Mouse (Mus musculus) midbrain, embryonic 11.5 days (tissue): ENCODE results near the gene Pros1. TPM values are rescaled to one million over a fixed set of nuclear protein-coding genes. Genes with fewer than 3 reads are reported as not detected.

Experiments
- ATAC-seq: fragments of 200-750 bp; cut with Nextera tagmentation; 2 replicates; pipeline ENCODE4 v1.8.0; 2017; ENCODE audit warnings: moderate TSS enrichment, moderate library complexity; ENCODE audit not compliant: low FRiP score
- DNase-seq: peaks from one replicate; pipeline ENCODE4 v3.0.0; 2015; ENCODE audit warnings: low spot score; ENCODE audit errors: missing footprints
- H3K27ac ChIP-seq: fragments of 300-500 bp; sonication (generic); 2 replicates; pipeline ENCODE4 v1.5.1; 2014; ENCODE audit warnings: low read depth, low read length
- H3K27me3 ChIP-seq: fragments of 300-500 bp; sonication (generic); 2 replicates; pipeline ENCODE4 v1.6.1; 2014; ENCODE audit warnings: mild to moderate bottlenecking, low read length, moderate library complexity, mixed read lengths; ENCODE audit not compliant: control insufficient read depth, insufficient read depth
- H3K36me3 ChIP-seq: fragments of 300-500 bp; sonication (generic); 2 replicates; pipeline ENCODE4 v1.6.1; 2014; ENCODE audit warnings: mild to moderate bottlenecking, low read length, moderate library complexity, mixed read lengths; ENCODE audit not compliant: control insufficient read depth, insufficient read depth
- H3K4me1 ChIP-seq: fragments of 300-500 bp; sonication (generic); 2 replicates; pipeline ENCODE4 v1.6.1; 2014; ENCODE audit warnings: low read length; ENCODE audit not compliant: control insufficient read depth, insufficient read depth
- H3K4me2 ChIP-seq: fragments of 300-500 bp; sonication (generic); 2 replicates; pipeline ENCODE4 v1.6.1; 2014; ENCODE audit warnings: mild to moderate bottlenecking, moderate library complexity
- H3K4me3 ChIP-seq: fragments of 300-500 bp; sonication (generic); 2 replicates; pipeline ENCODE4 v1.5.1; 2014; ENCODE audit warnings: low read depth, low read length
- H3K9ac ChIP-seq: fragments of 300-500 bp; sonication (generic); 2 replicates; pipeline ENCODE4 v1.6.1; 2014; ENCODE audit warnings: low read length
- H3K9me3 ChIP-seq: fragments of 300-500 bp; sonication (generic); 2 replicates; pipeline ENCODE4 v1.6.1; 2016; ENCODE audit warnings: low read length; ENCODE audit not compliant: control insufficient read depth
- WGBS: fragments of 180-500 bp; shearing (Covaris S2); extraction: QIAGEN DNeasy Blood & Tissue Kit; methylation state at CpG from one replicate; pipeline ENCODE4 v1.1.7; 2014; 5-methylcytosine and 5-hydroxymethylcytosine counted together
- polyA plus RNA-seq: library from polyadenylated mRNA; unstranded; fragments of >200 nt; fragmentation: Nextera tagmentation; extraction: Ambion mirVana; gene quantifications from 2 replicates; pipeline ENCODE4 v1.2.1, GENCODE M21; 2014

The Pros1 gene
- polyA plus RNA-seq, 1 experiment from 2014 or later, result 19.5 TPM

- ATAC-seq, result 0 out of 2 replicates have a peak, but pooled peaks have one; percentile 6
- WGBS, result 91% methylated on average over 2 of the region's 2 CpGs
These were observed 22.1 kb upstream of the Pros1 start for GRCm38 (mm10) chr16:62832027-62832426.

DNA sequence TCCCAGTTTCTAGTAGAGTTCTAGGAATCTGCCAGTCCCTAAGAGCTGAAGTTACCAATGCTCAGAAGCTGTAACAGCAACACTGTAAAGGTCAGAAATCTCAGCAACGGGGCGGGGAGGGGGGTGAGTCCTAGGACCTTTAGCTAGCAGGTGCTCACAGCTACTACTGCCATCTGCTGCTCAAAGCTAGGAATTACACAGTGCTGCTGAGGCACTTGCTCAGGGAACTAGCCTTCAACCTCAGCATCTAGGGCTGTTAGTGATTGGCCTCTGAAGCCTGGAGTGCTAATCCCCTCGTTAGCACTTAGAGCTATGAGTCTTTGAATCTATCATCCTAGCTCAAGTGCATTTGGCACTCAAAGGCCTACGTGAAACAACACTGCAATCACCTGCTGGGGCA lies 21.6 kb upstream of the Pros1 start:
- Histone ChIP-seq H3K9ac (no peak overlapping the region), H3K9me3 (no peaks in the 10 kb centered on the region), H3K4me3 (no peak overlapping the region), H3K4me1 (no peaks in the 10 kb centered on the region), H3K4me2 (no peak overlapping the region), H3K27me3 (no peaks in the 10 kb centered on the region), H3K27ac (no peak overlapping the region), H3K36me3 (no peaks in the 10 kb centered on the region)
- 14% methylated on average over 4 of the region's 4 CpGs for WGBS
- ATAC-seq (peak; percentile 67), DNase-seq (peak; percentile 91)

More at GRCm38 (mm10) chr16:62832027-62832426, 22.1 kb upstream of the Pros1 start:
- Histone ChIP-seq H3K9ac (no peak overlapping the region), H3K4me3 (no peak overlapping the region), H3K4me1 (no peaks in the 10 kb centered on the region), H3K27me3 (no peaks in the 10 kb centered on the region), H3K36me3 (no peaks in the 10 kb centered on the region), H3K4me2 (no peak overlapping the region), H3K9me3 (no peaks in the 10 kb centered on the region), H3K27ac (no peak overlapping the region)
- no peak for DNase-seq

DNA sequence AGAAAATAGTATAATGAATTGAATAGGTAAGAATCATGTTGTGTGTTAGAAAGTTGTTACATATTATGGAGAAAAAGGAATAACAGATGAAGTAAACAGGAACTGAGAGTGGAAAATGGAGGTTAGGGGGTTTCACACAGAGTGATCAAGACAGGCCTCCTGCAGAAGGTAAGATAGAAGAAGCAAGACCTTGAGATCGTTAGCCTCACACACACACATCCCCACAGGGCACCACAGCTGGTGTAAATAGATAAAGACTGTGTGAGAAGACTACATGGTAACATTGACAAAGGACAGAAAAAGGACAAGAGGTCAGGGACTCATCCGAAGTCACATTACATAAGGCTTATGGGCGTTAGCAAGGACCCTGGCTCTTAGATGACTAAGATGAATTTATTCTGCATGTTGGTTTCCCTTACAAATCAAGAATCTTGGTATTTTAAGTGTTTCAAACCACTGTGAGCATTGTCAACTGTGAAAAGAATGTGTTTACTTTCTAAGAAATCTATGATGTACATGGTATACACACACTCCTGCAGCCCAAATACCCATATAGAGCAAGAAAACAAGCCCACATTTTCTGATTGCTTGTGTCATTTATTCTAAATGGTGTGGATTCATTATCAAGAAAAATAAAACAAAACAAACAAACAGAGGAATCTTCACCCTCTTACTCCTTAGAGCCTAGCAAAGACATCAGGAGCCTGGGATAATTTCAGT lies 19.9 kb upstream of the Pros1 start:
- Histone ChIP-seq H3K27me3 (no peaks in the 10 kb centered on the region), H3K9me3 (no peaks in the 10 kb centered on the region), H3K4me3 (no peak overlapping the region), H3K27ac (no peak overlapping the region), H3K9ac (no peak overlapping the region), H3K4me2 (no peak overlapping the region), H3K36me3 (no peaks in the 10 kb centered on the region), H3K4me1 (no peaks in the 10 kb centered on the region)
- WGBS, result 76% methylated on average over 3 of the region's 3 CpGs
- ATAC-seq (no peak), DNase-seq (no peak)

DNA sequence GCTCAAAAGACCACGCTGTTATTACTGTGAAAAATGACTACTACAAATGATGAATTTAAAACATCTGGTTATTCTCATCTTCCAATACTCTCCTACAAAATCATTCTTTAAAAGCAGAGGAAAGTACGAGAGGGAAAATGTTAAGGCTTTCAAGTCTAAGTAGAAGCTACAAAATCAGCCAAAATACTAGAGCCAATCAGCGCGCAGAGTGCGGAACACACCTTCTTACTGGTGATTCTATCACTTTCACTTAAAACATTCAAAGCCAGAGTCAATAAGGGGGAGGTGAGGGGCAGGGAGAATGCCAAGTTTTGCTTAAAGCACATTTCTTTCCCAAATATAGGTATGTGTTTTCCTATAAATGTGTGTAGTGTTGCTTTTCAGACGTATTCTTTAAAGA lies 8.8 kb upstream of the Pros1 start:
- H3K9me3 ChIP-seq, result no peaks in the 10 kb centered on the region
- H3K4me1 ChIP-seq, result peaks cover 7% of the 10 kb centered on the region
- H3K27me3 ChIP-seq, result no peaks in the 10 kb centered on the region
- no peak overlapping the region for H3K4me3 ChIP-seq
- no peak overlapping the region for H3K27ac ChIP-seq
- H3K36me3 ChIP-seq, result no peaks in the 10 kb centered on the region
- H3K4me2 ChIP-seq, result no peak overlapping the region
- DNase-seq (no peak), ATAC-seq (no peak)
- 90% methylated on average over 6 of the region's 6 CpGs for WGBS
- H3K9ac ChIP-seq, result no peak overlapping the region

DNA sequence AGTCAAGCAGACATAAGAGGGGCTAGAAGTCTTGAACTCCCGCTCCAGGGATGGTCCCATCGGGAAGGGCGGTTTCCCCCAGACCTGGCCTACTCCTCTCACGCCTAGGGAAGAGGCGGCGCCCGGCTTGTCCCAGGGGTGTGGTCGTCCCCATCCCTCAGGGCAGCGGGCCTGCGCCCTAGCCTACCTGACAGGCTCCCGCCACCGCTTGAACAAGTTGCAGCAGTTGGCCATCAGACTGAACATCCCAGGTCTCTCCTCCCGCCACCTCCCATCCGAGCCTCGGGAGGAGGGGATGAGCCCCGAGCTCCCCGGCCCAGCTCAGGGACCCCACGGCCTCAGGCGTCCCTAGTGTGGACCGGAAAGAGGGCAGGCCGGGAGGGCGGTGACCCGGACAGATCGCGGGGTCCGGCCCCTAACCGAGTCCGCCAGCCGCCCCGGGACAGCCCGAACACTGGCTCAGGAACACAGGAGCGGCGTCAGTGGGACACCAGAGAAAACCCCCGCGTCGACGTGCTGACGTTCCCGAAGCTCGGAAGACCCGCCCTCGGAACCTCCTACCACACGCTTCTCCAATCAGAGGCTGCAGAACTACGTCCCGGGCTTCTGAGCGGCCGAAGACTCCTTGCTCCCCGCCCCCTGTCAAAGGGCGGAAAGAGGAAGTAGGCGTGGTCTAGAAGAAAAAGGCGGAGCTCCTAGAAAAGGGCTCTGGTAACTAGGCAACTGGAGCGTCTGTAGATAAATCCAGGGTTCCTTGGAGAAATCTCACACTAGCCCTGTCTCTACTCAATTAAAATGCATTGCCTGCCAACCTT lies 7.4 kb upstream of the Pros1 start, which contains the start of gene Arl13b:
Arl13b (minus strand) TSS at position 543 of the 815 bp plus-strand sequence.
- Histone ChIP-seq H3K4me3 (peak within 1 kb of the TSS; percentile 75), H3K27ac (no peak within 1 kb of the TSS; the same call in 1 of the 2 replicates), H3K9ac (peak within 1 kb of the TSS; percentile 79), H3K4me2 (peak within 1 kb of the TSS; percentile 79), H3K27me3 (no peaks in the 10 kb centered on the region), H3K4me1 (peaks cover 7% of the 10 kb centered on the region), H3K36me3 (no peaks in the 10 kb centered on the region), H3K9me3 (no peaks in the 10 kb centered on the region)
- DNase-seq (peak; percentile 99), ATAC-seq (peak; percentile 100)
- under 1% methylated on average over 51 of the region's 52 CpGs for WGBS

- Histone ChIP-seq H3K4me3 (no peak overlapping the region), H3K4me2 (no peak overlapping the region), H3K27ac (no peak overlapping the region), H3K36me3 (no peaks in the 10 kb centered on the region), H3K9me3 (no peaks in the 10 kb centered on the region), H3K27me3 (no peaks in the 10 kb centered on the region), H3K4me1 (peaks cover 2% of the 10 kb centered on the region; the same call in 1 of the 2 replicates), H3K9ac (no peak overlapping the region)
- peak; percentile 54 for DNase-seq
- 83% methylated on average over 3 of the region's 3 CpGs for WGBS
- no peak for ATAC-seq
These were observed 1.4 kb upstream of the Pros1 start for GRCm38 (mm10) chr16:62852464-62853252.

- Histone ChIP-seq H3K4me2 (peak overlapping the region; percentile 64), H3K4me3 (peak overlapping the region; percentile 45), H3K27me3 (no peaks in the 10 kb centered on the region), H3K27ac (no peak overlapping the region), H3K9ac (peak overlapping the region; percentile 72), H3K36me3 (no peaks in the 10 kb centered on the region), H3K4me1 (peaks cover 2% of the 10 kb centered on the region; the same call in 1 of the 2 replicates), H3K9me3 (no peaks in the 10 kb centered on the region)
- WGBS, result 14% methylated on average over 3 of the region's 3 CpGs
- peak; percentile 51 for ATAC-seq
- DNase-seq, result peak; percentile 91
These were observed 438 bp upstream of the Pros1 start for GRCm38 (mm10) chr16:62853611-62854126.

DNA sequence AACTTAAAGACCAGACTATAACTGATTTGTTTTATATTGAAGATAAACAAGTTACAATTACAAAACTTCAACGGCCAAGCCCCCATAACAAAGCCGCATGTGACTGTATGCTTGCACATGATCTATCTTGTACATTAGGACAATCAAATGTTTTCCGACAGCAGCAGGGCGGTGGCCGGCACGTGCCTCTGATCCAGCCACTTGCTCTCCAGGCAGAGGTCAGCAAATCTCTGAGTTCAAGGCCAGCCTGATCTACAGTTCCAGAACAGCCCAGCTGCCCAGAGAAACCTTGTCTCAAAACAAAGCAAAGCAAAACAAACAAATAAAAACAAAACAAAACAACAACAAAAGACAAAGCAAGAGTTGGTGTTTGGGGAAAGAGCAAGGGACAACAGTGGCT lies 1.3 kb downstream of the Pros1 start:
- peak; percentile 75 for DNase-seq
- no peaks in the 10 kb centered on the region for H3K9me3 ChIP-seq
- no peaks in the 10 kb centered on the region for H3K36me3 ChIP-seq
- H3K4me1 ChIP-seq, result peaks cover 2% of the 10 kb centered on the region; the same call in 1 of the 2 replicates
- H3K4me3 ChIP-seq, result no peak overlapping the region
- H3K27ac ChIP-seq, result no peak overlapping the region
- ATAC-seq, result no peak
- H3K4me2 ChIP-seq, result no peak overlapping the region
- WGBS, result 80% methylated on average over 6 of the region's 6 CpGs
- H3K9ac ChIP-seq, result no peak overlapping the region
- H3K27me3 ChIP-seq, result no peaks in the 10 kb centered on the region
